Mouse (Mus musculus) forebrain, embryonic 15.5 days (tissue): ENCODE results near the gene Rptor. TPM values are rescaled to one million over a fixed set of nuclear protein-coding genes. Genes with fewer than 3 reads are reported as not detected.
A peak's percentile ranks its signal among the peaks of the same experiment; 100 is the strongest.

Experiments used
- ATAC-seq: fragments of 200-750 bp; cut with Nextera tagmentation; replicated peaks from 2 replicates; pipeline ENCODE4 v1.8.0; 2017; ENCODE audit warnings: mild to moderate bottlenecking, moderate TSS enrichment, moderate library complexity
- H3K27ac ChIP-seq: fragments of 300-500 bp; sonication (generic); replicated peaks from 2 replicates; pipeline ENCODE4 v1.5.1; 2015; ENCODE audit warnings: mild to moderate bottlenecking, inconsistent platforms
- H3K27me3 ChIP-seq: fragments of 300-500 bp; sonication (generic); 2 replicates; pipeline ENCODE4 v1.6.1; 2015; ENCODE audit warnings: inconsistent platforms
- H3K36me3 ChIP-seq: fragments of 300-500 bp; sonication (generic); 2 replicates; pipeline ENCODE4 v1.6.1; 2015; ENCODE audit warnings: mild to moderate bottlenecking, inconsistent platforms
- H3K4me1 ChIP-seq: fragments of 300-500 bp; sonication (generic); 2 replicates; pipeline ENCODE4 v1.6.1; 2015; ENCODE audit warnings: inconsistent platforms
- H3K4me2 ChIP-seq: fragments of 300-500 bp; sonication (generic); replicated peaks from 2 replicates; pipeline ENCODE4 v1.6.1; 2015; ENCODE audit warnings: mild to moderate bottlenecking, inconsistent platforms
- H3K4me3 ChIP-seq: fragments of 300-500 bp; sonication (generic); 2 replicates; pipeline ENCODE4 v1.5.1; 2015; ENCODE audit warnings: mild to moderate bottlenecking, inconsistent platforms
- H3K9ac ChIP-seq: fragments of 300-500 bp; sonication (generic); replicated peaks from 2 replicates; pipeline ENCODE4 v1.6.1; 2015; ENCODE audit warnings: mild to moderate bottlenecking, inconsistent platforms
- H3K9me3 ChIP-seq: fragments of 300-500 bp; sonication (generic); 2 replicates; pipeline ENCODE4 v1.6.1; 2016; ENCODE audit warnings: inconsistent platforms
- WGBS: fragments of 180-500 bp; shearing (Covaris S2); methylation state at CpG from one replicate; pipeline ENCODE4 v1.1.7; 2015; ENCODE audit warnings: mixed read lengths; 5-methylcytosine and 5-hydroxymethylcytosine counted together
- polyA plus RNA-seq: library from polyadenylated mRNA; unstranded; fragments of >200 nt; fragmentation: Nextera tagmentation; extraction: Ambion mirVana; gene quantifications from 2 replicates; pipeline ENCODE4 v1.2.1, GENCODE M21; 2015

Gene Rptor
- polyA plus RNA-seq, 1 experiment from 2014 or later: 12.0 TPM

- WGBS: 86% methylated on average over 3 of the region's 3 CpGs
- Histone ChIP-seq H3K4me2 (no peak overlapping the region), H3K4me3 (no peak overlapping the region), H3K27ac (no peak overlapping the region), H3K4me1 (no peaks in the 10 kb centered on the region), H3K36me3 (no peaks in the 10 kb centered on the region), H3K9ac (no peak overlapping the region), H3K9me3 (no peaks in the 10 kb centered on the region), H3K27me3 (no peaks in the 10 kb centered on the region)
- no peak for ATAC-seq
Measured at GRCm38 (mm10) chr11:119612179-119612578, 9.5 kb downstream of the Rptor start.

DNA sequence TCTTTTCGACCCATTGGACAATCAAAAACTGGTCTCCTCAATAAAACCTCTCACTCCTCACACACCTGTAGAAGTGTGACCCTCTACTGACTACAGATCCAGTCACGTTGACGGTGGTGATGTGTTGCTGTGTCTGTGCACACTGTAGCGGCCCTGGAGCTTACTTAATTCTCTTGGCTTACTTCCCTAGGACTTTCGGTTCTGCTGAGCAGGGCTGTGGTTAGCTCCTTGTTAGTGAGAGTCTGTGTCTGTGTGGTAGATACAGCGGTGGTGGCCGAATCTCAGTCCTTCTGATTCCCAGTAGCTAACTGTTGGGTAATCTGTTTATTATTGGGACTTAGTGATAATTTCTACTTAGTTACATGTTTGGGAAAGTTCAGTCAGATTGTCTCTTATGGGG, 12.4 kb downstream of the Rptor start:
- Histone ChIP-seq H3K27ac (no peak overlapping the region), H3K9me3 (no peaks in the 10 kb centered on the region), H3K4me1 (no peaks in the 10 kb centered on the region), H3K4me2 (no peak overlapping the region), H3K36me3 (no peaks in the 10 kb centered on the region), H3K27me3 (no peaks in the 10 kb centered on the region), H3K9ac (no peak overlapping the region), H3K4me3 (no peak overlapping the region)
- ATAC-seq: no peak
- WGBS: 93% methylated on average over 7 of the region's 7 CpGs

GRCm38 (mm10) chr11:119618763-119619162, 16.1 kb downstream of the Rptor start:
- H3K27me3 ChIP-seq: no peaks in the 10 kb centered on the region
- H3K4me1 ChIP-seq: no peaks in the 10 kb centered on the region
- no peak overlapping the region for H3K4me3 ChIP-seq
- H3K27ac ChIP-seq: no peak overlapping the region
- H3K36me3 ChIP-seq: no peaks in the 10 kb centered on the region
- no peak overlapping the region for H3K9ac ChIP-seq
- 34% methylated on average over 5 of the region's 5 CpGs for WGBS
- no peaks in the 10 kb centered on the region for H3K9me3 ChIP-seq
- ATAC-seq: no peak
- H3K4me2 ChIP-seq: no peak overlapping the region

DNA sequence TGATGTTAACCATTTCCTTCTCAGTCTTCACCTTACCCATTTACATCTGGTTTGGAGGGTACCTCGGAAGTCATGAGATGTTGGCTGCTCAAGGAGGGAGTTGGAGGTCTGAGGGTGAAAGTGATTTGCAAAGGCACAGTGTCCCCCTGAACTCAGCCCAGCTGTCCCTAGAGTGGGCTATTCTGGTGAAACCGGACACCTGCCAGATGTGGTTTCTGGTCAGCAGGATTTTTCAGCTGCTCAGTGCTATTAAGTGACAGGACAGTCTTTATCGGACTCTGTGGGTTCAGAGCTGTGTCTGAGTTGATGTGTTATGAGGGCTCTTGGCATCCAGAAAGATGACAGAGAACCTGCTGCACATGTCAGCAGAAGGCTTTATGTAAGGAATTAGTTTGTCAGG, 18.6 kb downstream of the Rptor start:
- Histone ChIP-seq H3K4me3 (no peak overlapping the region), H3K9ac (no peak overlapping the region), H3K27me3 (no peaks in the 10 kb centered on the region), H3K4me2 (no peak overlapping the region), H3K27ac (no peak overlapping the region), H3K4me1 (peaks cover 10% of the 10 kb centered on the region), H3K9me3 (no peaks in the 10 kb centered on the region), H3K36me3 (no peaks in the 10 kb centered on the region)
- 93% methylated on average over 3 of the region's 3 CpGs for WGBS
- ATAC-seq: no peak

DNA sequence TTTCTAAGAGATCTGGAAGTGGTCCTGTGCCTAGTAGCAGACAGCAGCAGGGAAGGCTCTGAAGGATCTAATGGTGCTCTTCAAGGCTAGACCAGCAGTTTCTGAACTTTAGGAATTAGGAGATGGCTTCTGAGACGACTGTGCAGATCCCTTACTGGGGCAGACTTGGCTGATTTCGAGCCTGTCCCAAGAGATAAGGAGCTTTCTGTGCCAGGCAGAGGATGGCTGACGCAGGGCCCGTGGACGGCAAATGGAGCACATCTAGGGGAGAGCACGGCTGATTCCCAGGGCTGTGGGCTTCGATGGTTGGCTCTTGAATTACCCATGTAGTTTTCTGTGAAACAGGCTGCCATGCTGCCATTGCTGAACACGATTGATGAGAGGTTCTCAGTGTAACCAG, 21.1 kb downstream of the Rptor start:
- no peak overlapping the region for H3K4me2 ChIP-seq
- no peaks in the 10 kb centered on the region for H3K27me3 ChIP-seq
- H3K4me3 ChIP-seq: no peak overlapping the region
- no peak for ATAC-seq
- no peak overlapping the region for H3K27ac ChIP-seq
- no peaks in the 10 kb centered on the region for H3K9me3 ChIP-seq
- H3K36me3 ChIP-seq: no peaks in the 10 kb centered on the region
- 88% methylated on average over 8 of the region's 8 CpGs for WGBS
- H3K4me1 ChIP-seq: peaks cover 15% of the 10 kb centered on the region
- no peak overlapping the region for H3K9ac ChIP-seq

GRCm38 (mm10) chr11:119624401-119624800, 21.7 kb downstream of the Rptor start:
- no peaks in the 10 kb centered on the region for H3K27me3 ChIP-seq
- no peak overlapping the region for H3K4me2 ChIP-seq
- no peak overlapping the region for H3K4me3 ChIP-seq
- H3K27ac ChIP-seq: no peak overlapping the region
- no peak for ATAC-seq
- no peaks in the 10 kb centered on the region for H3K36me3 ChIP-seq
- no peak overlapping the region for H3K9ac ChIP-seq
- H3K9me3 ChIP-seq: no peaks in the 10 kb centered on the region
- 89% methylated on average over 4 of the region's 4 CpGs for WGBS
- peaks cover 15% of the 10 kb centered on the region for H3K4me1 ChIP-seq

DNA sequence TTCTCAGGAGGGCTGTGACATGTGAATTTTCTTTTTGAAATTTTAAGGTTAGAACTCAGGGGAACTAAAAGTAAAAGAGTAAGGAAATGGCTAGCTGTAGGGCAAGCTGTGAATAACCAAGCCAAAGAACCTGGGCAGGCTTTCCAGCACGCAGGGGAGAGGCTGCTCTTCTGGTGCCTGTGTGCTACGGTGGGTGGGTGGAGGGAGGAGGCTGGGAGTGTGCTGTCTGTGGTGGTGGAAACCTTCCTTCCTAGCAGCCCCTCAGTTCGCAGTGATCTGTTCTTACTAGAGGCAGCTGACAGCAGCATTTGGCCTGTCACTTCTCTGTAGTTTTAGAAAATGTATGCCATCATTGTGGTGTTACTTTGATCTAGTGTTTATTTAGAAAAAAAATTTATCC, 22.2 kb downstream of the Rptor start:
- no peak for ATAC-seq
- peaks cover 18% of the 10 kb centered on the region for H3K4me1 ChIP-seq
- H3K4me3 ChIP-seq: no peak overlapping the region
- H3K9ac ChIP-seq: no peak overlapping the region
- WGBS: 57% methylated on average over 3 of the region's 3 CpGs
- no peaks in the 10 kb centered on the region for H3K36me3 ChIP-seq
- no peak overlapping the region for H3K4me2 ChIP-seq
- H3K27ac ChIP-seq: no peak overlapping the region
- H3K9me3 ChIP-seq: no peaks in the 10 kb centered on the region
- no peaks in the 10 kb centered on the region for H3K27me3 ChIP-seq

DNA sequence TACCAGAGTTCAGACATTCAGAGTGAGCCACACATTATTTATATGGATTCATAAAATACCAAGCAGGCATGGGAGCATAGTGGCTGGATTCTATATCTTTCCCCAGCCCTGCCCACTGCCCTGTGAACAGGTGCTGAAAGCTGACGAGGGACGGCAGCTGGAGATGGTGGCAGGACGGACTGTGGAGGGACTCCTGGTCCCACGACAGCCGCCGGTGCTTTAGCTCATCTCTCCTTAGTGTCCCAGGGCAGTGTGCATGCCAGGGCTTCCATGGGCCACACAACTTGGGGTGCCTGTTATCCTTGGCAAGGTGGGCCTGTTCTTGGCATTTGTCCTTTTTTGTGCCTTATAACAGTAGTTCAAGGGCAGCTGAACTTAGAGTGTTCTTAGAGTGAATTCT, 22.8 kb downstream of the Rptor start:
- 80% methylated on average over 6 of the region's 6 CpGs for WGBS
- Histone ChIP-seq H3K9ac (no peak overlapping the region), H3K4me1 (peaks cover 24% of the 10 kb centered on the region), H3K27me3 (no peaks in the 10 kb centered on the region), H3K9me3 (no peaks in the 10 kb centered on the region), H3K4me2 (no peak overlapping the region), H3K36me3 (no peaks in the 10 kb centered on the region), H3K4me3 (no peak overlapping the region), H3K27ac (peak overlapping the region; percentile 60)
- ATAC-seq: no peak

- WGBS: 67% methylated on average over 6 of the region's 6 CpGs
- no peaks in the 10 kb centered on the region for H3K36me3 ChIP-seq
- H3K4me3 ChIP-seq: no peak overlapping the region
- no peaks in the 10 kb centered on the region for H3K9me3 ChIP-seq
- H3K4me1 ChIP-seq: peaks cover 28% of the 10 kb centered on the region
- H3K9ac ChIP-seq: no peak overlapping the region
- peak overlapping the region; percentile 60 for H3K27ac ChIP-seq
- no peak for ATAC-seq
- H3K4me2 ChIP-seq: no peak overlapping the region
- no peaks in the 10 kb centered on the region for H3K27me3 ChIP-seq
Measured at GRCm38 (mm10) chr11:119625943-119626342, 23.2 kb downstream of the Rptor start.

GRCm38 (mm10) chr11:119627243-119627642, 24.5 kb downstream of the Rptor start:
- Histone ChIP-seq H3K9me3 (no peaks in the 10 kb centered on the region), H3K27me3 (no peaks in the 10 kb centered on the region), H3K9ac (no peak overlapping the region), H3K36me3 (no peaks in the 10 kb centered on the region), H3K4me3 (no peak overlapping the region), H3K4me2 (no peak overlapping the region), H3K27ac (no peak overlapping the region), H3K4me1 (peaks cover 33% of the 10 kb centered on the region)
- ATAC-seq: no peak
- 72% methylated on average over 3 of the region's 3 CpGs for WGBS

DNA sequence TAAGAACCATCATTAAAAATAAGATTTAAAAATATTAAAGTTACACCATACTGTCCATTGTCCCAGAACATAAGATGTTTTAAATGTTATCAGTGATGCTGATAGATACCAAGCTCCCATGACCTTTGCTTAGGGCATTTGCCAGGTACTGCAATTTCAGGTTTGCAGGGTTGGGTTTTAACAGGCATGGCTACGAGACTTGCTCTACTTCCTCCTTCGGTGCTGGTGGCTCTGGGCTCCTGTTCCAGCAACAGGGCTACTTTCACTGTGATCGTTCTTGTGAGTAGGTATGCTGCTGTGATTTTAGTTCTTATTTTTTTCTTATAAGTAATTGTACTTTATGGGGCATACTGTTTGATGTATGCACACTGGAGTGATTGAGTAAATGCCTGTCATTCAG, 26.4 kb downstream of the Rptor start:
- H3K9me3 ChIP-seq: no peaks in the 10 kb centered on the region
- H3K36me3 ChIP-seq: no peaks in the 10 kb centered on the region
- no peak overlapping the region for H3K9ac ChIP-seq
- no peak overlapping the region for H3K4me3 ChIP-seq
- H3K4me2 ChIP-seq: no peak overlapping the region
- peaks cover 33% of the 10 kb centered on the region for H3K4me1 ChIP-seq
- no peaks in the 10 kb centered on the region for H3K27me3 ChIP-seq
- WGBS: 85% methylated on average over 3 of the region's 3 CpGs
- no peak for ATAC-seq
- no peak overlapping the region for H3K27ac ChIP-seq

DNA sequence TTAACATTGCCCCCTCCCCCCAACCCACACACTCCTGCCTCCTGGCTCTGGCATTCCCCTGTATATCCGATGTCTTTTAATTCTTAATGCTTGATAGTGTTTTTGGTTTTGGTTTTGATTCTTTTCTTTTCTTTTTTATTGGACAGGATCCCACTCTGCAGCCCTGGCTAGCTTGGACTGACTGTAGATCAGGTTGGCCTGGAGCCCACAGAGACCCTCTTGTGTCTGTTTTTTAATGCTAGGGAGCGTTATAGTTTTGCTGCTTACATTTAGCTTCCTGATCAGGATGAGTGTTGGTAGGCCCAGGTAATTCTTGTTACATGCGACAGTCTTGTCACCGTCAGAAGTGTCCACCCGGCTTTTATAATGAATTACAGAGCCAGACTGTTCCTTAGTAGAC, 27.6 kb downstream of the Rptor start:
- 73% methylated on average over 5 of the region's 5 CpGs for WGBS
- ATAC-seq: no peak
- H3K4me2 ChIP-seq: no peak overlapping the region
- no peaks in the 10 kb centered on the region for H3K9me3 ChIP-seq
- H3K36me3 ChIP-seq: no peaks in the 10 kb centered on the region
- no peaks in the 10 kb centered on the region for H3K27me3 ChIP-seq
- H3K4me1 ChIP-seq: peaks cover 32% of the 10 kb centered on the region
- no peak overlapping the region for H3K9ac ChIP-seq
- H3K27ac ChIP-seq: no peak overlapping the region
- H3K4me3 ChIP-seq: no peak overlapping the region

GRCm38 (mm10) chr11:119631222-119631870, 28.6 kb downstream of the Rptor start:
- WGBS: 69% methylated on average over 3 of the region's 3 CpGs
- Histone ChIP-seq H3K36me3 (no peaks in the 10 kb centered on the region), H3K4me3 (no peak overlapping the region), H3K4me2 (no peak overlapping the region), H3K9me3 (no peaks in the 10 kb centered on the region), H3K27ac (no peak overlapping the region), H3K4me1 (peaks cover 22% of the 10 kb centered on the region), H3K27me3 (no peaks in the 10 kb centered on the region), H3K9ac (no peak overlapping the region)
- ATAC-seq: no peak
